Mouse (Mus musculus) heart, embryonic 16.5 days (tissue): Measurements from ENCODE around the gene Adcy6. TPM values are rescaled to one million over a fixed set of nuclear protein-coding genes. Genes with fewer than 3 reads are reported as not detected.
"Not testable (repeated sequence)": the region's sequence is repeated elsewhere in the genome, so short reads cannot be mapped to it uniquely, and the experiment has no call there.

Experiments
- ATAC-seq: fragments of 200-750 bp; cut with Nextera tagmentation; replicated peaks from 2 replicates; pipeline ENCODE4 v1.8.0; 2017; ENCODE audit warnings: moderate number of reproducible peaks; ENCODE audit not compliant: insufficient read depth, low FRiP score; ENCODE audit errors: extremely low read depth
- H3K27ac ChIP-seq: fragments of 300-500 bp; sonication (generic); 2 replicates; pipeline ENCODE4 v1.5.1; 2014; ENCODE audit warnings: mild to moderate bottlenecking, low read length, control low read depth, moderate library complexity
- H3K27me3 ChIP-seq: fragments of 300-500 bp; sonication (generic); 2 replicates; pipeline ENCODE4 v1.6.1; 2014; ENCODE audit warnings: low read length, mixed read lengths; ENCODE audit not compliant: control insufficient read depth, insufficient read depth
- H3K36me3 ChIP-seq: fragments of 300-500 bp; sonication (generic); 2 replicates; pipeline ENCODE4 v1.6.1; 2014; ENCODE audit not compliant: control insufficient read depth, insufficient read depth
- H3K4me1 ChIP-seq: fragments of 300-500 bp; sonication (generic); 2 replicates; pipeline ENCODE4 v1.6.1; 2014; ENCODE audit warnings: low read length, mixed read lengths; ENCODE audit not compliant: control insufficient read depth, insufficient read depth
- H3K4me2 ChIP-seq: fragments of 300-500 bp; sonication (generic); 2 replicates; pipeline ENCODE4 v1.6.1; 2014; ENCODE audit warnings: low read depth, mild to moderate bottlenecking, control low read depth, low read length
- H3K4me3 ChIP-seq: fragments of 300-500 bp; sonication (generic); 2 replicates; pipeline ENCODE4 v1.5.1; 2014; ENCODE audit warnings: mild to moderate bottlenecking, control low read depth, low read length
- H3K9ac ChIP-seq: fragments of 300-500 bp; sonication (generic); 2 replicates; pipeline ENCODE4 v1.6.1; 2014; ENCODE audit warnings: low read length, control low read depth
- H3K9me3 ChIP-seq: fragments of 300-500 bp; sonication (generic); replicated peaks from 2 replicates; pipeline ENCODE4 v1.6.1; 2016; ENCODE audit warnings: low read length; ENCODE audit not compliant: control insufficient read depth
- WGBS: fragments of 180-500 bp; shearing (Covaris S2); extraction: QIAGEN DNeasy Blood & Tissue Kit; methylation state at CpG from one replicate; pipeline ENCODE4 v1.1.7; 2014; 5-methylcytosine and 5-hydroxymethylcytosine counted together
- polyA plus RNA-seq: library from polyadenylated mRNA; unstranded; fragments of >200 nt; fragmentation: Nextera tagmentation; extraction: Ambion mirVana; gene quantifications from 2 replicates; pipeline ENCODE4 v1.2.1, GENCODE M21; 2015

Gene Adcy6
- polyA plus RNA-seq, 1 experiment from 2014 or later: 39.0 TPM

GRCm38 (mm10) chr15:98600036-98600709, 9.7 kb downstream of the Adcy6 start:
- H3K4me3 ChIP-seq: no peak overlapping the region
- no peaks in the 10 kb centered on the region for H3K27me3 ChIP-seq
- H3K4me1 ChIP-seq: peaks cover 42% of the 10 kb centered on the region
- no peak overlapping the region for H3K27ac ChIP-seq
- H3K9ac ChIP-seq: no peak overlapping the region
- peaks cover 63% of the 10 kb centered on the region for H3K36me3 ChIP-seq
- no peak for ATAC-seq
- WGBS: 66% methylated on average over 12 of the region's 12 CpGs
- H3K9me3 ChIP-seq: no peaks in the 10 kb centered on the region
- no peak overlapping the region for H3K4me2 ChIP-seq

- Histone ChIP-seq H3K4me1 (peaks cover 14% of the 10 kb centered on the region), H3K9me3 (no peaks in the 10 kb centered on the region), H3K4me3 (no peak overlapping the region), H3K27ac (no peak overlapping the region), H3K36me3 (peaks cover 85% of the 10 kb centered on the region), H3K9ac (no peak overlapping the region), H3K4me2 (no peak overlapping the region), H3K27me3 (no peaks in the 10 kb centered on the region)
- WGBS: 90% methylated on average over 14 of the region's 14 CpGs
- no peak for ATAC-seq
These were observed 13.3 kb downstream of the Adcy6 start for GRCm38 (mm10) chr15:98596609-98597008.

- no peak overlapping the region for H3K4me3 ChIP-seq
- H3K27me3 ChIP-seq: no peaks in the 10 kb centered on the region
- peaks cover 89% of the 10 kb centered on the region for H3K36me3 ChIP-seq
- ATAC-seq: no peak
- no peak overlapping the region for H3K4me2 ChIP-seq
- H3K4me1 ChIP-seq: peaks cover 1% of the 10 kb centered on the region; the same call in 1 of the 2 replicates
- H3K9me3 ChIP-seq: no peaks in the 10 kb centered on the region
- no peak overlapping the region for H3K9ac ChIP-seq
- H3K27ac ChIP-seq: no peak overlapping the region
- WGBS: 83% methylated on average over 5 of the region's 5 CpGs
These were observed 14.8 kb downstream of the Adcy6 start for GRCm38 (mm10) chr15:98595049-98595448.

GRCm38 (mm10) chr15:98594193-98594592, 15.7 kb downstream of the Adcy6 start:
- Histone ChIP-seq H3K27ac (no peak overlapping the region), H3K9me3 (no peaks in the 10 kb centered on the region), H3K36me3 (peaks cover 88% of the 10 kb centered on the region), H3K27me3 (no peaks in the 10 kb centered on the region), H3K9ac (no peak overlapping the region), H3K4me3 (no peak overlapping the region), H3K4me2 (no peak overlapping the region), H3K4me1 (no peaks in the 10 kb centered on the region)
- no peak for ATAC-seq
- WGBS: 73% methylated on average over 19 of the region's 19 CpGs

GRCm38 (mm10) chr15:98591396-98591795, 18.5 kb downstream of the Adcy6 start:
- peaks cover 66% of the 10 kb centered on the region for H3K36me3 ChIP-seq
- H3K4me2 ChIP-seq: no peak overlapping the region
- no peaks in the 10 kb centered on the region for H3K9me3 ChIP-seq
- no peak overlapping the region for H3K4me3 ChIP-seq
- WGBS: 71% methylated on average over 4 of the region's 4 CpGs
- ATAC-seq: no peak
- H3K9ac ChIP-seq: no peak overlapping the region
- no peaks in the 10 kb centered on the region for H3K4me1 ChIP-seq
- H3K27ac ChIP-seq: no peak overlapping the region
- no peaks in the 10 kb centered on the region for H3K27me3 ChIP-seq

GRCm38 (mm10) chr15:98589640-98590336, 20.1 kb downstream of the Adcy6 start:
- no peak overlapping the region for H3K4me3 ChIP-seq
- peaks cover 12% of the 10 kb centered on the region for H3K4me1 ChIP-seq
- no peak for ATAC-seq
- H3K27me3 ChIP-seq: no peaks in the 10 kb centered on the region
- H3K4me2 ChIP-seq: no peak overlapping the region; the same call in 1 of the 2 replicates
- H3K9me3 ChIP-seq: no peaks in the 10 kb centered on the region
- H3K9ac ChIP-seq: no peak overlapping the region
- peaks cover 50% of the 10 kb centered on the region for H3K36me3 ChIP-seq
- WGBS: 56% methylated on average over 7 of the region's 7 CpGs
- peak overlapping the region; percentile 68 for H3K27ac ChIP-seq

GRCm38 (mm10) chr15:98587751-98588150, 22.1 kb downstream of the Adcy6 start:
- no peak overlapping the region for H3K27ac ChIP-seq
- H3K4me3 ChIP-seq: no peak overlapping the region
- no peak overlapping the region for H3K9ac ChIP-seq
- ATAC-seq: no peak
- no peak overlapping the region for H3K4me2 ChIP-seq
- no peaks in the 10 kb centered on the region for H3K27me3 ChIP-seq
- H3K36me3 ChIP-seq: peaks cover 29% of the 10 kb centered on the region
- H3K4me1 ChIP-seq: peaks cover 15% of the 10 kb centered on the region
- no peaks in the 10 kb centered on the region for H3K9me3 ChIP-seq
- 77% methylated on average over 11 of the region's 11 CpGs for WGBS

- H3K4me1 ChIP-seq: peaks cover 21% of the 10 kb centered on the region
- not testable (repeated sequence) for H3K4me3 ChIP-seq, H3K9me3 ChIP-seq, H3K4me2 ChIP-seq, H3K27me3 ChIP-seq, ATAC-seq, H3K9ac ChIP-seq, H3K27ac ChIP-seq
- WGBS: 75% methylated on average over 9 of the region's 9 CpGs
- H3K36me3 ChIP-seq: peaks cover 16% of the 10 kb centered on the region
These were observed 23.7 kb downstream of the Adcy6 start for GRCm38 (mm10) chr15:98586141-98586540.

- ATAC-seq: no peak
These were observed 24.5 kb downstream of the Adcy6 start for GRCm38 (mm10) chr15:98585421-98585820.

More at GRCm38 (mm10) chr15:98585421-98585820, 24.5 kb downstream of the Adcy6 start:
- H3K27me3 ChIP-seq: no peaks in the 10 kb centered on the region
- H3K4me1 ChIP-seq: peaks cover 21% of the 10 kb centered on the region
- H3K4me2 ChIP-seq: no peak overlapping the region
- peak overlapping the region; percentile 67 for H3K27ac ChIP-seq
- H3K9ac ChIP-seq: peak overlapping the region; percentile 46; the same call in 1 of the 2 replicates
- peaks cover 9% of the 10 kb centered on the region for H3K36me3 ChIP-seq
- H3K9me3 ChIP-seq: no peaks in the 10 kb centered on the region
- no peak overlapping the region for H3K4me3 ChIP-seq
- 31% methylated on average over 7 of the region's 7 CpGs for whole genome bisulfite sequencing
